Mouse (Mus musculus): Measurements from ENCODE around the gene Capns1.

- no peak for TF ChIP-seq MAX (IDR thresholded peaks at IDR 0.05; ENCODE audit: low read length)
- TF ChIP-seq EP300 (IDR thresholded peaks at IDR 0.05; ENCODE audit: low read depth in 1 of 2, low read length in 2 of 2) = no peak
These were observed 51.6 kb downstream of the Capns1 start for GRCm38 (mm10) chr7:30147011-30147410.
